Mouse (Mus musculus) embryonic facial prominence, embryonic 10.5 days (tissue): ENCODE data around the gene Cops9. TPM values are rescaled to one million over a fixed set of nuclear protein-coding genes. Genes with fewer than 3 reads are reported as not detected.

ENCODE experiments used
- DNase-seq: peaks from one replicate; pipeline ENCODE4 v3.0.0-alpha.2; 2017; ENCODE audit warnings: low spot score
- H3K27ac ChIP-seq: fragments of 300-500 bp; sonication (generic); replicated peaks from 2 replicates; pipeline ENCODE4 v1.5.1; 2016; ENCODE audit warnings: mild to moderate bottlenecking
- H3K27me3 ChIP-seq: fragments of 300-500 bp; sonication (generic); replicated peaks from 2 replicates; pipeline ENCODE4 v1.6.1; 2016; ENCODE audit warnings: low read depth, mild to moderate bottlenecking; ENCODE audit not compliant: poor library complexity, severe bottlenecking
- H3K36me3 ChIP-seq: fragments of 300-500 bp; sonication (generic); replicated peaks from 2 replicates; pipeline ENCODE4 v1.6.1; 2016; ENCODE audit warnings: mild to moderate bottlenecking, moderate library complexity
- H3K4me1 ChIP-seq: fragments of 300-500 bp; sonication (generic); 2 replicates; pipeline ENCODE4 v1.6.1; 2016
- H3K4me3 ChIP-seq: fragments of 300-500 bp; sonication (generic); 2 replicates; pipeline ENCODE4 v1.5.1; 2016; ENCODE audit warnings: mild to moderate bottlenecking, moderate library complexity
- H3K9me3 ChIP-seq: fragments of 300-500 bp; sonication (generic); 2 replicates; pipeline ENCODE4 v1.6.1; 2016; ENCODE audit warnings: mild to moderate bottlenecking
- WGBS: fragments of 180-500 bp; shearing (Covaris S2); methylation state at CpG from one replicate; pipeline ENCODE4 v1.1.7; 2016; 5-methylcytosine and 5-hydroxymethylcytosine counted together
- polyA plus RNA-seq: library from polyadenylated mRNA; unstranded; fragments of >200 nt; fragmentation: Nextera tagmentation; extraction: Ambion mirVana; gene quantifications from 2 replicates; pipeline ENCODE4 v1.2.1, GENCODE M21; 2016

Cops9 gene
- 341 and 342 TPM in 2 replicates for polyA plus RNA-seq

DNA sequence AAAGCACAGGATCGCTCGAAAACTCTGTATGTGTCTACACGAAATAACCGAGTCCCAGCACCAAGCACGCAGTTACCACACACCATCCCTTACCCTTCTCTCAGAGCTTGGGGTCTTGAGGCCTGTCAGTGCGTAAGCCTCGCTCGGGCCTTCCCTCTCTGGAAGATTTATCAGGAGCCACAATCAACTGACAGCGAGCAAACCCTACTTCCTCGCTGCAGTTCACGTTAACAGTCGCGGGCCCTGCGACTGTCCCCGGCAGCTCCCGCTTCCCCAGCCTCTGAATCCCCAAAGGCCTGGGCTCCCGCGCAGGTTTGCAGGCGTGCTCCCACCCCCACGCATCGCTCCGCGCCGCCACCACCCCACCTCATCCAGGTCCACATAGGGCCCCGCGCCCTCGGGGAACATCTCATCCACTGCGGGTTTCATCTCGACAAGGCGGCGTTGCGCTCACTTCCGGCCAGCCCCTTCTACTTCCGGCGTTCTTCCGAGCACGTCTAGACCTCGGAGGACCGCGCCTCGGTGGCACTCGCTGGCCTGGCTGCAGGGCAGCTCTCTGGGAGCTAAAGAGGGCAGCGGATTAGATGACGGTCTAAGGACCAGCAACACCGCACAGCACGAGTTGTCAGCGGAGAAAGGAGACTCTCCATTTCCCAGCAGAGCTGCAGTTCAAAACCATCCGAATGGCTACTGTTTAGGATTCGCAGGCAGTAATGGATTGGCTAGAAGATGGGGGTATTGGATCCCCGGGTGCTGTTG is at the start of gene Cops9:
Cops9 (minus strand) TSS at position 472 of the 759 bp plus-strand sequence.
- Histone ChIP-seq H3K27ac (peak within 1 kb of the TSS; percentile 84), H3K4me1 (peaks cover 27% of the 10 kb centered on the region), H3K4me3 (peak within 1 kb of the TSS; percentile 71), H3K9me3 (no peaks in the 10 kb centered on the region), H3K36me3 (peaks cover 36% of the 10 kb centered on the region), H3K27me3 (peaks cover 4% of the 10 kb centered on the region; the same call in 1 of the 2 replicates)
- 2% methylated on average over 50 of the region's 50 CpGs for WGBS
- DNase-seq, result peak; percentile 93

DNA sequence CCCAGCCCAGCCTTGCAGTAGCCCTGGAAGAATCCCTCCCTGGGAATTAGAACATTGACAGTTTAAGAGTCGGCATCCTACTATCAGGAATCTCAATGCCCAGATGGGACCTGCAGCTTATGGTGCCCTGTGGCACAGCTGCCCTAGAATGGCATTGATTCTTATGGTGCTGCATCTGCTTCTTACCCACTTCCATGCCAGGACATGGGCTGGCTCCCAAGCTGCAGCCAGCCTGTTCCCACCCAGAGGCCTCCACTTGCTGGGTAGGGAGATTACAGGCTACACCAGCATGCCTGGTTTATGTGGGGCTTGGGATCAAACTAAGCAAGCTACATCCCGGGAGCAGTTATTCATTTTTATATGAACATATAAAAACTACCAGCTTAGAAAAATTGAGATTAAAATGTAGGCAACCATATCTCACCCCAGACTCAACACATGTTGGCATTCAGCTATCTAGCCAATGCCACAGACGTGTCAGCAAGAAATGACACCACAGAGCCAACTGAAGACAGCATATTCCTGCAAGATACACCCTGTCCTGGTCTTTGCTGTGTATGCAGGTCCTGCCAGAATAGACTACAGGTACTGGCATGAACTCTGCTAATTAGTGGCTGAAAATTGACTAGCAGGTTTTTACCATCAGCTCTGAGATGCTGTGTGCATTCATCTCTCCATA is 49.5 kb upstream of the Cops9 start:
- H3K9me3 ChIP-seq, result no peaks in the 10 kb centered on the region
- DNase-seq, result no peak
- H3K27ac ChIP-seq, result no peak overlapping the region
- H3K4me3 ChIP-seq, result no peak overlapping the region
- H3K36me3 ChIP-seq, result no peaks in the 10 kb centered on the region
- H3K4me1 ChIP-seq, result peaks cover 10% of the 10 kb centered on the region
- WGBS, result 81% methylated on average over 3 of the region's 3 CpGs
- peaks cover 5% of the 10 kb centered on the region; the same call in 1 of the 2 replicates for H3K27me3 ChIP-seq

DNA sequence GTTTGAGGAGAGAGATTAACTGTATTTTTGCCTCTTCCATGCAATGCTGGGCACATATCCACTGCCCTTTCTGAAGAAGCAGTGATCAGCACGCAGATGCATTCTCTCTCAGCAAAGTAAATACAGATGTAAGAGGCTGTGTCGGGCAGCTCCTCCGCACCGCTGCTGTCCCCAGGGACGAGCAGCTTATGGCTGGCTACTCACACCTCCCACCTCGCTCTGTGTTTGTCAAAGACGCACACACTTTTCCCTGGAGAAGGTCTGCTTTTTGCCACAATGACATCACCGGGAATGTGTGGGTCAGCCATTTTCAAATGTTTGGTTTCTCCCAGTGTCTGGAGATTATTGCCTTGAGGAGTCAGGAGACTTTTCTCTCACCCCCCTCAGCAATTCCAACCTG is 45.2 kb upstream of the Cops9 start:
- Histone ChIP-seq H3K36me3 (no peaks in the 10 kb centered on the region), H3K9me3 (no peaks in the 10 kb centered on the region), H3K4me1 (peaks cover 18% of the 10 kb centered on the region), H3K4me3 (no peak overlapping the region), H3K27ac (no peak overlapping the region), H3K27me3 (peaks cover 7% of the 10 kb centered on the region; the same call in 1 of the 2 replicates)
- DNase-seq, result peak; percentile 37
- 48% methylated on average over 8 of the region's 8 CpGs for WGBS

DNA sequence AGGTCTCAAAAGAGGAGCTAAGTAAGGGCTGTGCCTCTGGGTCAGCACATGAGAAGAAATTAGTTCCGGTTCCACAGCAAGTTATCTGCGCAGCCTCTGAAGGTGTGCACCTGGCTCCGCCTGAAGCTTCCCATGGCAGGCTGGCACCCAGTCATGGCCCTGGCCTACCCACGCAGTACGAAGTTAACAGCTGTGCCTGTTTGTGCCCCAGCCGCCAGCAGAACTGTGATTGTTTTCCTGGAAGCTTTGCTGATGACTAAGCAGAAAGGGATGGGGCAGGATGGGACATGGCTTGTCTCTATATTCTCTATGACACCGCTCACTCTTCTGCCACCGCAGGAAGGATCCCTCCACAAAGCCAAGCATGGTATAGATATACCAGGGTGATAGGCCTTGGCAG is 41.4 kb upstream of the Cops9 start:
- Histone ChIP-seq H3K27ac (no peak overlapping the region), H3K4me3 (no peak overlapping the region), H3K4me1 (peaks cover 33% of the 10 kb centered on the region), H3K36me3 (no peaks in the 10 kb centered on the region), H3K9me3 (no peaks in the 10 kb centered on the region), H3K27me3 (peaks cover 12% of the 10 kb centered on the region; the same call in 1 of the 2 replicates)
- WGBS, result 93% methylated on average over 8 of the region's 8 CpGs
- DNase-seq, result no peak

DNA sequence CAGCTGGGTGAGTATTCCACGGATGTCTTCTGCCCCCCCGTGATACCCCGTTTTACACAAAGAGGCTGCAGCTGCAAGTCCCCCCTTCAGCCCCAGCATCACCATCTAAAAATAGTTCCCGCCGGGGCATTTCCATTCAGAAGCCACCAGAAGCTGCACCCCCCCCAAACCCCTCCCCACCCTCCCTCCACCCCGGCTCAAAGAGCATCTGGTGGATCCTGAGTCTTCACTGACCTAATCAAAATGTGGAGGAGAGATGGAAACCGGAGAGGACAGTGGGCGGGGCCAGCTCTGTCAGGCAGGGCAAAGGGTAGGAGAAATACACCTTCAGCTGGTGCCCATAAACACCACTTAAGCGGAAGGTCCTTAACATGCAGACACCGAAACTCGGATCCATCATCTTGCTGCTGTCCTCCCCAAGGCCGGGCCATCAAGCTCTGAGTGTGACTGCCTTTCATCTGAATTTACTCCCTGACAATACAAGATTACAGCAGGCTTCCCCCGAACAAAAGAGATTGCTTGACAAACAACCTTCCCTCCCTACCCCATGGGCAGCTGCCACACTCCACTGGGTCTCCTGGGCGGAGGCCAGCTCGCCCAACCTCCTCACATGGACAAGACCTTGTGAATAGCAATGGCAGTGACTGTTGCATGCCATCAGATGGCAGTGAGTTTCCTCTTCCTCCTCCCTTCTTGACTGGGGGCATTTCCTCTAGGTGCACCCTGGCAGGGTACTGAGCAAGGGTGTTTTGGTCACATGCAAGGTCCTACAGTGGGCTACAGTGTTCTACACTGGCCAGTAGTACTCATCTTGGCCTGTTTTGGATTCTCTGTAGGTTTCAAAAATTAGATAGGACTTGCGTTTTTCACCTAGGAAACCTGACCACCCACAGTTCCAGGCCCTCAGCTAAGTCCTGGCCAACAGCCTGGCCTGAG is 39.2 kb upstream of the Cops9 start:
- no peaks in the 10 kb centered on the region for H3K9me3 ChIP-seq
- peak; percentile 45 for DNase-seq
- peaks cover 22% of the 10 kb centered on the region for H3K4me1 ChIP-seq
- H3K4me3 ChIP-seq, result no peak overlapping the region
- H3K27ac ChIP-seq, result no peak overlapping the region
- H3K27me3 ChIP-seq, result peaks cover 12% of the 10 kb centered on the region; the same call in 1 of the 2 replicates
- no peaks in the 10 kb centered on the region for H3K36me3 ChIP-seq
- WGBS, result 39% methylated on average over 16 of the region's 16 CpGs

DNA sequence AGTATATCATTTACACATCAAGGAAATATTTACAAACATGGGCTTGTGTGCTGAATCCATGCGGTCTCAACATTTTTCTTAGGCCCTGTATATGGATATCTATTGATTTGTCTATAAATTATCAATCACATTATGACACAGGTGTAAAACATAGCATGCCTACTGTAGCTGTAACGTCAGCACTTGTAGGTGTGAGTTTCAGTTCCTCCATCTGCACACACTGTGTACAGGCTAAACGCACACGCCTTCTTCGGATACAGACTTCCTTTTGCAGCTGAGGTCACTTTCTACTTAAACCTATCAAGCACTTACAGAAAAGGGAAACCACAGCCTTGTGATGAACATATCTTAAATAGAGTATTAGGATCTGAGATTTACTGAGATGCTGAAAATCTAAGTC is 37.0 kb upstream of the Cops9 start:
- no peaks in the 10 kb centered on the region for H3K36me3 ChIP-seq
- H3K4me1 ChIP-seq, result peaks cover 22% of the 10 kb centered on the region
- no peak overlapping the region for H3K4me3 ChIP-seq
- H3K27me3 ChIP-seq, result peaks cover 12% of the 10 kb centered on the region; the same call in 1 of the 2 replicates
- no peaks in the 10 kb centered on the region for H3K9me3 ChIP-seq
- 91% methylated on average over 5 of the region's 5 CpGs for WGBS
- no peak for DNase-seq
- H3K27ac ChIP-seq, result no peak overlapping the region

DNA sequence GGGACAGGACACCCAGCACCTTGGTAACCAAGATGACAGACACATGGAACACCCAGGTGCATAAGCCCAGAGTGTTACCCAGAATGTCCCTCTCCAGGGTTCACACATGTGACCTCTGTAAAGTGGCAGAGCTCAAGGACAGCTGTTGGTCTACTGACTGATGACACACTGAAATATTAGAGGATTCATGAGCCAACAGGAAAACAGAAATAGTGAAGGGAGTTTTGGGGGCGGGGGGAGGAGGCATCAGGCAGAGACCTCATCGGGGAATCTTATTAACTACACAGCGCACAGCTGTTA is 34.8 kb upstream of the Cops9 start:
- no peak overlapping the region for H3K27ac ChIP-seq
- H3K36me3 ChIP-seq, result no peaks in the 10 kb centered on the region
- no peak overlapping the region for H3K4me3 ChIP-seq
- peaks cover 6% of the 10 kb centered on the region; the same call in 1 of the 2 replicates for H3K27me3 ChIP-seq
- peaks cover 14% of the 10 kb centered on the region for H3K4me1 ChIP-seq
- H3K9me3 ChIP-seq, result no peaks in the 10 kb centered on the region
- WGBS, result 89% methylated on average over 3 of the region's 3 CpGs
- DNase-seq, result no peak

DNA sequence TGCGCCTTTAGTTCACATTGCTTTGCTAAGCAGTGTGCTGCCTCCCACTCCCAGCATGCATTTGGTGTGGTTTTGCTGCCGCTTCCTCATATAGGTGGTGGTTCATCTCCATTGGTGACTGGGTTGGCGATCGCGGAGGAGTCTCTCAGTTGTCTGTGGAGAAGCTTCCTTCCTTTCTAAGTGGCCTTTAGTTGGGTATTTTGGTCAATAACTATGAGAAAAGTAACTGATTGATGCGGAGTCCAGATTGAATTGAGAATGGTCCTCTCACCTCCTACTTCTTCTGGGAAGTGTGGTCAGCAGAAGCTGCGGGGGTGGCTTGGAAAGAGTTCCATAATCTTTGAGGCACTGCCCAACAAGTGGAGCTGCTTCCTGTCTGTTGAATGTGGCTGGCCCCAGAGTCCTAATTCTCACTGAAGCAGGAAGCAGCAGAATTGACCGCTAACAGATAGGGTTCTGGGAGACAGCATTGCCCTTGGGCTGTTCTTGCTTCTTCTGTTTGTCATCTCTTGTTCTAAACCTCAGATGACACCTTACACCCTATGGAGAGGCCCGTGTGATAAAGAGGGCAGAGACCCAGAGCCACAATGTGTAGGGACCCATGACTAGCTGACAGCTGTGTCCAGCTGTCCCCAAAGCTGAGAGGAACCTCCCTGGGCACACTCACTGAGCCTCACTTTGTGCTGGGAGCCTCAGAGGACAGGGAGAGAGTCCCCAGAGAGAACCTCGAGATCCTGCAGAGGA is 34.3 kb upstream of the Cops9 start:
- Histone ChIP-seq H3K9me3 (no peaks in the 10 kb centered on the region), H3K4me3 (no peak overlapping the region), H3K27ac (no peak overlapping the region), H3K4me1 (peaks cover 12% of the 10 kb centered on the region), H3K36me3 (no peaks in the 10 kb centered on the region), H3K27me3 (peaks cover 6% of the 10 kb centered on the region; the same call in 1 of the 2 replicates)
- WGBS, result 83% methylated on average over 10 of the region's 10 CpGs
- no peak for DNase-seq

DNA sequence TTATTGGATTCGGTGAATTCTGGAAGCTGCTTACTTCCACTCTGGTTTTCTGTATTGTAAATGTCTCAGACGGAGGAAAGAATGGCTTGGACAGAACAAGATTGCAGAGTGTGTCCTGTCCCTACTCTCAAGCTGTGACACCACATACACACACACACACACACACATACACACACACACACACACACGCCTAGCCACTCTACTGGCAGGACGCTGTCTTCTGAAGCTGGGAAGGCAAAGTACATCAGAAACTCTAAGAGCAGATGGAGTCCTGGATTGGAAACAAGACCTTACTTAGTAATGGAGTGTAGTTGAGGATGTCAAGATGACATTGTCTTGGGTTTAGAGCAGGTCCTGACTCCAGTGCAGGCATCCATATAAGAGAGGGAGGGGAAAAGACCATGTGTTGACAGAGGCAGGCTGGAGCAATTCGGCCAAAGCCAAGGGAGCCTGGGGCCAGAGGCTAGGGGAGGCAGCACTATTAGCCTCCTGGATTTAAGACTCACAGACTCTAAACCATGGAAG is 31.5 kb upstream of the Cops9 start:
- DNase-seq, result no peak
- Histone ChIP-seq H3K4me1 (no peaks in the 10 kb centered on the region), H3K27ac (no peak overlapping the region), H3K9me3 (no peaks in the 10 kb centered on the region), H3K27me3 (no peaks in the 10 kb centered on the region), H3K36me3 (no peaks in the 10 kb centered on the region), H3K4me3 (no peak overlapping the region)
- WGBS, result 84% methylated on average over 5 of the region's 5 CpGs

DNA sequence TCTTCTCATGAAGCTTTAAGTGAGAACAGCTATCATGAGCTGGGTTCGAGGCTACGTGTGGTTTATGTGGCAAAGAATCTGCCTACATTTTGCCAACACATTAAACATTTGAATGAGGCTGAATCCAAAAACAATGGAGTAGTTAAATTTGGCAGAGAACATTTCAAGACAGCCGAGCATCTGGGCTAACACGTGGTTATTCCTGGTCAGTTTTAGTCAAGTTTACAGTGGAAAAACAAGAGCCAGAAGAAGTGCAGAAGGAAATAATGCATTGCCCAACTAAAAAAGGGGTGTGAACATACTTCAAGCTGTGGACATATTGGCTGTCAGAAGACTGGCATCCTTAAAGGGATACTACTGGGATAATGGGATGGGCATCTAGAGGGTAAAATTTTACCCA is 29.5 kb upstream of the Cops9 start:
- Histone ChIP-seq H3K27ac (no peak overlapping the region), H3K27me3 (no peaks in the 10 kb centered on the region), H3K4me1 (no peaks in the 10 kb centered on the region), H3K9me3 (no peaks in the 10 kb centered on the region), H3K36me3 (no peaks in the 10 kb centered on the region), H3K4me3 (no peak overlapping the region)
- 85% methylated on average over 4 of the region's 4 CpGs for WGBS
- no peak for DNase-seq

DNA sequence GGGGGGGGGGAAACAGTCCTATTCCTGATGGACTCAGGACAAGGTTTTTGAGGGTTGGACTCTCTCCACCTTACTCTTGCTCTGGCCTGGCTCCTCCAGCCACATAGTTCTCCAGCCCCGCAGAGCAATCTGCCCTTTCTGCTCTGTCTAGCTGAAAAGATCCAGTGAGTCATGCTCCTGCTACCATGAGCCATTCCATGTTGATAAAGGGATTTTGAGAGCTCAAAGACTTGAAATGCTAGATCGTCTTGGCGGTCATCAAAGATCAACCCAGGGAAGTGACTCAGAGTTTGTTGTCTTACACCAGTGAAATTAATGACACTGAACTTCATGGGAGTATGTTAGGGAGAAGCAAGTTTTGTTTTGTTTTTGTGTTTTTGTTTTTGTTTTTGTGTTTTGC is 27.6 kb upstream of the Cops9 start:
- no peaks in the 10 kb centered on the region for H3K4me1 ChIP-seq
- 92% methylated on average over 3 of the region's 3 CpGs for WGBS
- no peaks in the 10 kb centered on the region for H3K9me3 ChIP-seq
- no peak for DNase-seq
- H3K4me3 ChIP-seq, result no peak overlapping the region
- H3K27ac ChIP-seq, result no peak overlapping the region
- no peaks in the 10 kb centered on the region for H3K36me3 ChIP-seq
- no peaks in the 10 kb centered on the region for H3K27me3 ChIP-seq

DNA sequence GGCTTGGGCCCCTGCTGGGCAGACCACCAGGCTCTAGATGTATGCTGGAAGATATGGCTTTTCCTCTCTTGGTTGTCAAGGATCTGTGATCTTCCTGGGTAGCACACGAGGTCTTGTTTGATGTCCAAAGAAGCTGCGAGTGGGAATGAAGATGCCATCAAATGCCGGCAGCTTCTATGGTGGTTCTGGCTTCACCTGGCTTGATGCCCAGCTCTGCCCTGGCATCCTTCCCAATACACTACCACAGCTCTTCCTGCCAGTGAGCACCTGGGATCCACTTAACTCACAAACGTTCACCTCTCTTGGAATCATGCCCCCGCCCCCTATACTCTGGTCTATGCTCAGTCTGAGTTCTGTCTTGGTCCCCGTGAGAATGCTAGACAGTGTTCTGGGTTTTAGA is 25.3 kb upstream of the Cops9 start:
- Histone ChIP-seq H3K4me1 (no peaks in the 10 kb centered on the region), H3K27ac (no peak overlapping the region), H3K27me3 (no peaks in the 10 kb centered on the region), H3K9me3 (no peaks in the 10 kb centered on the region), H3K36me3 (no peaks in the 10 kb centered on the region), H3K4me3 (no peak overlapping the region)
- no peak for DNase-seq
- WGBS, result 88% methylated on average over 6 of the region's 6 CpGs
